15 mouse cellular contexts compared by ENCODE assay signal in genomic region chr10:44078799-44079521, GRCm38 (mm10).
DNase-seq lines count a peak whose midpoint lies in the region; ATAC-seq and TF ChIP-seq lines count a peak whose summit lies in the region.
"Had no signal": no experiment of that assay in that cellular context is flagged by ENCODE, and none has a peak within 500 bp of the region (broad histone marks: within the 10 kb centered on the region; RNA-seq: fewer than 3 reads in every experiment).

No protein-coding gene starts in this region.

- peak; percentile 91 for ATAC-seq in Patski
- ATAC-seq in heart, embryonic 11.5 days (replicated peaks; ENCODE audit: insufficient number of reproducible peaks, low FRiP score, low TSS enrichment): no peak
- no peak for ATAC-seq in inflammation-experienced regulatory T-cells, adult 6 months

- POLR2A ChIA-PET in Patski (lab: Charles Lee): interaction anchor here (0.8 kb wide), 1 partner anchor 33 kb away, joined by 3 read pairs; no protein-coding TSS in a partner anchor

- no peak overlapping the region for H3K9ac ChIP-seq in heart, embryonic 11.5 days (ENCODE audit: low read depth, low read length)
- H3K9ac ChIP-seq: stomach, embryonic 15.5 days had no signal

- H3K27me3 ChIP-seq in Patski (no peaks in the 10 kb centered on the region), myocyte (ENCODE audit: control insufficient read depth, insufficient read depth, insufficient read length) (no peaks in the 10 kb centered on the region)
- no peaks in the 10 kb centered on the region for H3K27me3 ChIP-seq in heart, embryonic 11.5 days (ENCODE audit: control insufficient read depth, insufficient read depth, low read length)
- H3K27me3 ChIP-seq: stomach, embryonic 15.5 days had no signal

- no peaks in the 10 kb centered on the region for H3K4me1 ChIP-seq in heart, embryonic 11.5 days (ENCODE audit: control insufficient read depth, insufficient read depth, low read length)
- H3K4me1 ChIP-seq: midbrain, embryonic 10.5 days; stomach, embryonic 15.5 days had no signal

- no peak for TF ChIP-seq POLR2A in myocyte (IDR thresholded peaks at IDR 0.05; ENCODE audit: insufficient read length, low read depth)

- H3K4me2 ChIP-seq in myocyte (ENCODE audit: low read depth): peak overlapping the region; percentile 60
- H3K4me2 ChIP-seq in heart, embryonic 11.5 days: no peak overlapping the region
- H3K4me2 ChIP-seq: stomach, embryonic 15.5 days had no signal

- H3K4me3 ChIP-seq in myocyte: no peak overlapping the region
- no peak overlapping the region for H3K4me3 ChIP-seq in heart, embryonic 11.5 days (ENCODE audit: low read depth, low read length)
- H3K4me3 ChIP-seq: midbrain, embryonic 10.5 days; stomach, embryonic 15.5 days had no signal

- H3K27ac ChIP-seq in heart, embryonic 11.5 days (ENCODE audit: low read depth, low read length): no peak overlapping the region
- H3K27ac ChIP-seq: midbrain, embryonic 10.5 days; stomach, embryonic 15.5 days had no signal

- H3ac ChIP-seq in myocyte (ENCODE audit: control insufficient read depth, insufficient read length): no peak overlapping the region

- in situ Hi-C loops in Patski (cut with MboI; ENCODE audit: low pct_unique_long_range_greater_than_20kb): loop anchor here (5.0 kb wide), 3 partner anchors 83 to 507 kb away; no protein-coding TSS in a partner anchor

- CTCF ChIA-PET in Patski (lab: Charles Lee): interaction anchor here (0.8 to 1.4 kb wide), 5 partner anchors 10 to 98 kb away, joined by 3 to 6 read pairs (median 4); no protein-coding TSS in a partner anchor

- H3K79me2 ChIP-seq in myocyte (ENCODE audit: control insufficient read depth, insufficient read depth): no peaks in the 10 kb centered on the region

- no peak for TF ChIP-seq CTCF in Patski (IDR thresholded peaks at IDR 0.05)

- 52% methylated on average over 6 of the region's 6 CpGs for WGBS in heart, embryonic 11.5 days (ENCODE audit: insufficient replicate concordance)

- DNase-seq in adrenal gland, adult 2 months: peak; percentile 47
- DNase-seq in adrenal gland, postnatal 25 days: no peak
- peak; percentile 2 for DNase-seq in lung, postnatal 36 days
- no peak for DNase-seq in lung, adult 18-20 months
- DNase-seq in Patski (ENCODE audit: low read depth, low spot score): peak; percentile 76
- DNase-seq: B cell, adult 2 months; kidney, adult 18-20 months; kidney, postnatal 4 days; layer of hippocampus, postnatal 36 days; thymus, postnatal 4 days had no signal

- no peaks in the 10 kb centered on the region for H3K9me3 ChIP-seq in heart, embryonic 11.5 days (replicated peaks; ENCODE audit: control insufficient read depth, low read length)
- H3K9me3 ChIP-seq: midbrain, embryonic 10.5 days; stomach, embryonic 15.5 days had no signal

- no peaks in the 10 kb centered on the region for H3K36me3 ChIP-seq in myocyte (ENCODE audit: control insufficient read depth, insufficient read depth)
- no peaks in the 10 kb centered on the region for H3K36me3 ChIP-seq in heart, embryonic 11.5 days (ENCODE audit: control insufficient read depth, insufficient read depth, low read length)
- H3K36me3 ChIP-seq: midbrain, embryonic 10.5 days; stomach, embryonic 15.5 days had no signal

TF ChIP-seq in myocyte, 11 proteins besides CTCF, POLR2A, EP300 and RAD21:
- peak; percentile 82 for TF ChIP-seq CEBPB (IDR thresholded peaks at IDR 0.05; ENCODE audit: insufficient read depth, poor library complexity, severe bottlenecking)
- TF ChIP-seq MAX (IDR thresholded peaks at IDR 0.05; ENCODE audit: low read depth): no peak
- TF ChIP-seq TCF3 (IDR thresholded peaks at IDR 0.05; ENCODE audit: insufficient read length, low read depth): no peak

Comparison
In these comparisons a context has a peak if more than half of its experiments do, and no peak if none do; other contexts are left out.
1. DNase-seq: peak in adrenal gland, adult 2 months (single experiment), lung, postnatal 36 days (single experiment) and Patski (single experiment); none in adrenal gland, postnatal 25 days (single experiment) and lung, adult 18-20 months (0 of 2).